Mouse (Mus musculus): ENCODE measurements around the gene Gdpd3. TPM values are rescaled to one million over a fixed set of nuclear protein-coding genes. Genes with fewer than 3 reads are reported as not detected.

The Gdpd3 gene
- total RNA-seq, 4 experiments from 2014 or later: 1.8 to 9.2 (median 5.6) TPM

GRCm38 (mm10) chr7:126789141-126789540, 23.0 kb downstream of the Gdpd3 start:
- DNase-seq: no peak

- peak; percentile 95 for DNase-seq
These were observed 26.0 kb downstream of the Gdpd3 start, which contains the start of gene Ppp4c for GRCm38 (mm10) chr7:126791851-126792720. TSS of gene Ppp4c (minus strand) at chr7:126792496.

DNA sequence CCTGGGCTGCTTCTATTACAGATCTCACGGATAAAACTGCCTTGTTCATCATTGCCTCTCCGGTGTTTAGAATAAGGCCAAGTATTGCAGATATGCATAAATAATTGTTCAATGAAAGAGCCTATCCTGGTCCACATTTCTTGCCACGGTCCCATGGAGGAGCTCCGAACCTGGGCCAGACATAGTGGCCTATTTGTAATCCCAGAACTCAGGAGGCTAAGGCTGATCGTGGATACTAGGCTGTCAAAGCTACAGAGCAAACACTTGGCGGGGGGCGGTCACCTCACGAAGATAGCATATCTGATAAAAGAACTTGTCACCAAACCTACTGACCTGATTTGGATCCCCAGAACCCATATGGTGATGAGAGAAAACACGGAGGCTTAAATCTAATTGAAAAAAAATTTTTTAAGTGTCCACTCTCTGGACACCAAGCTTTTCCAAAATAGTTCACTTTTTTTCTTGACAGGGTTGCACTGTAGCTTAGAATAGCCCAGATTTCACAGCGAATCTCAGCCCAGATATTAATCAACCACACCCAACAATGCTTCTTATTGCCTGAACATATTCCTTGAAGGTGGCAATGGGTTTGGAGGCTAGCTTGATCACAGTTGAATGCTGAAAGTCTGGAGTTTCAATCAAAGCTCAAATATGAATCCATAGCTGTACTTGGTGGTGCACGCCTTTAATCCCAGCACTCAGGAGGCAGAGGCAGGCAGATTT, 26.7 kb downstream of the Gdpd3 start:
- no peak for DNase-seq

- DNase-seq: no peak
These were observed 27.5 kb downstream of the Gdpd3 start for GRCm38 (mm10) chr7:126793456-126794270.

DNA sequence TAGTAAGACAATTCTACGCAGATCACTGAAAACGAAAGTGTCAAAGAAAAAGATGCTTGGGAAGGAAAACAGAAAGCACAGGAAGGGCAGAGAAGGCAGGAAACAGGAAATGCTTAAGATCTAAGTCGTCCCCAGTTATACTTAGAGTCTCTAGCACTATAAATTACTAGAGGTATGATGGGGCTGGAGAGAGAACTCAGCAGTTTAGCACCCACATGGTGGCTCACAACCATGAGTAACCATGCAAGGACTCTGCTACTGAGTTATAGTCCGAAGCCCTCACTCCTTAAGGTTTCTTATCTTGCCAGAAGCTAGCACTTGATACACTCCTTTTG, 28.1 kb downstream of the Gdpd3 start:
- DNase-seq: no peak

DNA sequence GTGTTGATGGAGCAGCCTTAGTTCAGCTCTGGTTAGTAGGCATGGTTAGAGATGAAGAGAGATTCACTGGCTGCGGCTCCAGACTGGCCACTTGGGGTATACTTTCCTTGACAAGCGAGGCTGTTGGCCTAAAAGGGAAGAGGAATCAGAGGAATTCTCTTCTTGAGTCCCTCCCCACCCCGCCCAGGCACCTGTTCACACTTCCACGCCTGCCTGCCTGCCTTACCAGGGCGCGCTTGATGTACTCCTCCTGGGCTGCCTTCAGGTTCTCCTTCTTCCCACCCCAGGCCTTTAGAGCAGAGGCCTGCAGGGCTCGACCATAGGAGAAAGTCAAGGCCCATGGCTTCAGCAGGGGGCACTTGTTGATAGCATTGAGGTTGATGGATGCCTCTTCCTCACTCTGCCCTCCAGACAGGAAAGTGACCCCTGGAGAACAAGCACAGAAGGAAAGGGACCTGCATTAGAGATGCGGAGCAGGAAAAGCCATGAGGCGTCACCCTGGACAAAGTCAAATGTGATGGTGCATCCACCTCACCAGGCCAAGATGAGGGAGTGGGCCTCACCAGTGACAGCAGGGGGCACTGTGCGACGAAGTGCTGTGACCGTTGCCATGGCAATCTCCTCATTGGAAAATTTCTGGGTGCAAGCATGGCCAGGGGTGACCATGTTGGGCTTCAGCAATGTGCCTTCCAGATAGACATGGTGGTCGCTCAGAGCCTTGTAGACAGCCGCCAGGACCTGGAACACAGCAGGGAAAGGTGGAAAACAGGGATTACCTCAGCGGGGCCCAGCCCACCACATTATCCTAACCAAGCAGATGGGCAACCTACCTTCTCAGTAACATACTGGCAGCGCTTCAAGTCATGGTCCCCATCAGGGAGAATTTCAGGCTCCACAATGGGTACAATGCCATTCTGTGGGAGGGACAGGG, 29.5 kb downstream of the Gdpd3 start:
- DNase-seq: no peak

DNA sequence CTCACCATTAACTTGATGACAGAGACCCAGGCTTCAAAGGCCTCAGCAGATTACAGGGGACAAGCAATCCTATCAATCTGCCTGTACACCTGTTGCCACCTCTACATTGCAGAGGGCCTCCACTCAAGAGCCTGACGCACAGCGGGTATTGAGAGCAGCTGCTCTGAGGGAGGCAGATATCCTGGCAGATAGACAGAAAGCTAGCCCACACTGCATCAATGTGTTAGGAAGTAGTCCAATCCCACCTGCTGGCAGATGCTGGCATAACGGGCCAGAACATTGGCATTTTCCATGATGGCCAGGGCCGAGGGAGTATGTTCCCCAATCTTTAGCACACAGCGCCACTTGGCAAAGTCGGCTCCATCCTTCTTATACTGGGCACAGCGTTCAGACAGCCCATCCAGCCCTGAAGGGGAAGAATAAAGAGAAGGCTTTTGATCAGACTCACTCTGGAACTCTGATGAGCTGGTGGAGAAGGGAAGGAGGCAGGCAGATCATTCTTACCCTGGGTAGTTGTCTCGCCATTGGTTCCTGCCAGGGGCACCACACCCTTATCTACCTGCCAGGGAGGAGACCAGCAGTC, 30.3 kb downstream of the Gdpd3 start:
- DNase-seq: no peak

- no peak for DNase-seq
These were observed 31.4 kb downstream of the Gdpd3 start, which contains the start of gene Fam57b for GRCm38 (mm10) chr7:126797411-126798126. TSS of gene Fam57b (plus strand) at chr7:126797668.

- no peak for DNase-seq
These were observed 32.3 kb downstream of the Gdpd3 start for GRCm38 (mm10) chr7:126798127-126799049.

- peak; percentile 99 for DNase-seq
These were observed 32.9 kb downstream of the Gdpd3 start for GRCm38 (mm10) chr7:126799050-126799467.

GRCm38 (mm10) chr7:126799468-126800268, 33.5 kb downstream of the Gdpd3 start:
- no peak for DNase-seq

DNA sequence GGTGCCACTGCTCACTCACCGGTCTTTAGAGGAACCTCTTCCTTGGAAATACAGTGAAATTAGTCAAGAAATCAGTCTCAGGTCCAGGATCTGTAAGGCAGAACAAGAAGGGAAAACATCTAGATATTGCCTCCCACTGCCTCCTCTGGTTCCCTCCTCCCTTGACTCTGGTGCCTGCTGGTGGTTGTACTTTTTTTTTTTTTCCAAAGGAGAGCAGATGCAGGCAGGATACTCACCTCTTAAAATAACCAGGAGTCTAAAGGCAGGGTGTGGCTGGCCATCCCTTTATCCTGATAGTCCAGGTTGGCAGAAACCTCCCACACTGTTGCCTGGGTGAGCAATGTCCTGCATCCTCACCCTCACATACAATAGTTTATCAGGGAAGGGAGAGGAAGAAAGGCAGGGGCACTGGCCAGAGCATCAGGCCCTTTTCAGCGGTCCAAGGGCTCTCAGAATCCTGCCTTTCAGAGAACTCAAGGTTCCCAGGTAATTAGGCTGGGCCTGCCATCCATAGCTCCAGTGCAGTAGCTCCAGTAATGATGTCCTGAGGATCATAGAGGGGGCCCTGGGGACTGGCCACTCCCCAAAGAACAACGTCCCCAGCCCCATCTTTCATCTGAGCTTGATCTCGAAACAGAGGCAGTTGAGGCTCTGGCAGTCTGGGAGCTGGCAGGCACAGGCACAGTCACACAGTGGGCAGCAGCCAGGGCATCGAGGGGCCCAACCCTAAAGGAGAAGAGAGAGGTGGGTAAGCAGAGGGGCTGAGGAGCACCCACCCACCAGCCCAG, 34.3 kb downstream of the Gdpd3 start:
- DNase-seq: no peak

GRCm38 (mm10) chr7:126801057-126801422, 34.9 kb downstream of the Gdpd3 start:
- DNase-seq: no peak

GRCm38 (mm10) chr7:126802134-126802889, 36.2 kb downstream of the Gdpd3 start:
- DNase-seq: peak; percentile 62

- DNase-seq: peak; percentile 44
These were observed 37.0 kb downstream of the Gdpd3 start for GRCm38 (mm10) chr7:126803181-126803580.

DNA sequence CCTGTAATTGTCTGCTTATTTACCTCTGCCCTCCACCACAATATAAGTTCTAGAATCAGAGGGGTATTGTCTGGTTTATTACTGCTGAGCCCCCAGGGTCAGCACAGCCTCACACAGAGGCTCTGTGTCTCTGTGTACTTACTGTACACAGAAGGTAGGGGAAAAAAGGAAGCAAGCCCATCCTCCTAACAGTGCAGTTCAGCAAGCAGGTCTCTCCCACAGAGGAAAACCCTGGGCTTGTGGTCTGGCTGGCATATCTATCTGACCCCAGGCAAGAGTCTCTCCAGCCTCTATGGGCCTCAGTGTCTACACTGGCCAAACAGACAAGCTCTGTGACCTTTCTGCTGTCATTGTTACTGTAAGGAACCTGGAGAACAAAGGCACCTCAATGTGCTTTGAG, 37.6 kb downstream of the Gdpd3 start:
- no peak for DNase-seq

GRCm38 (mm10) chr7:126806956-126807355, 40.8 kb downstream of the Gdpd3 start:
- no peak for DNase-seq

All from adrenal gland, adult 8-10 months (tissue).